Mouse (Mus musculus): ENCODE measurements around the gene Abhd5.

GRCm38 (mm10) chr9:122339972-122340371, 11.4 kb upstream of the Abhd5 start:
- TF ChIP-seq EP300 (IDR thresholded peaks at IDR 0.05) (no peak), CTCF (IDR thresholded peaks at IDR 0.05) (no peak)

Data from lung, postnatal 0 days (tissue).